Comparison of ENCODE assay signal across 10 mouse cellular contexts in genomic region chr2:157071556-157071955, GRCm38 (mm10). TPM values are rescaled to one million over a fixed set of nuclear protein-coding genes. Genes with fewer than 3 reads are reported as not detected.
DNase-seq lines count a peak whose midpoint lies in the region; ATAC-seq and TF ChIP-seq lines count a peak whose summit lies in the region.
"Had no signal": no experiment of that assay in that cellular context is flagged by ENCODE, and none has a peak within 500 bp of the region (broad histone marks: within the 10 kb centered on the region; RNA-seq: fewer than 3 reads in every experiment).

No protein-coding gene starts in this region.

- no peaks in the 10 kb centered on the region for H3K9me3 ChIP-seq in limb, embryonic 15.5 days

- intact Hi-C loops in left cerebral cortex, postnatal 25 days (cut with DNase I) = no loop called here

- peak; percentile 48 for DNase-seq in kidney, adult 18-20 months
- no peak for DNase-seq in kidney, adult 11 months
- peak; percentile 88 for DNase-seq in heart, postnatal 4 days
- DNase-seq in monocyte, adult 2 months (ENCODE audit: low read depth in 1 of 2, low spot score in 2 of 2) = peak; percentile 34 to 48
- no peak for DNase-seq in left cerebral cortex, postnatal 25 days (ENCODE audit: low spot score in 2 of 2)

- peak overlapping the region; percentile 20; the same call in 1 of the 2 replicates for H3K4me2 ChIP-seq in limb, embryonic 15.5 days

- 31% methylated on average over 2 of the region's 2 CpGs for WGBS in limb, embryonic 15.5 days

- peaks cover 11% of the 10 kb centered on the region; the same call in 1 of the 2 replicates for H3K36me3 ChIP-seq in limb, embryonic 15.5 days

- H3K4me1 ChIP-seq in embryonic fibroblast, embryonic 13.5 days (ENCODE audit: control insufficient read depth, insufficient read depth, low read length) = peaks cover 65% of the 10 kb centered on the region
- peaks cover 93% of the 10 kb centered on the region for H3K4me1 ChIP-seq in limb, embryonic 15.5 days

- no peak overlapping the region for H3K9ac ChIP-seq in limb, embryonic 15.5 days

- no peaks in the 10 kb centered on the region for H3K27me3 ChIP-seq in limb, embryonic 15.5 days

- no peak for TF ChIP-seq POLR2A in embryonic fibroblast, embryonic 13.5 days (IDR thresholded peaks at IDR 0.05; ENCODE audit: low read depth, low read length)

- H3K4me3 ChIP-seq in embryonic fibroblast, embryonic 13.5 days (ENCODE audit: insufficient read depth, low read length) = no peak overlapping the region
- no peak overlapping the region for H3K4me3 ChIP-seq in limb, embryonic 15.5 days

- TF ChIP-seq CTCF in embryonic fibroblast, embryonic 13.5 days (IDR thresholded peaks at IDR 0.05; ENCODE audit: borderline replicate concordance, insufficient read depth, low read length) = no peak

- peak; percentile 14 for ATAC-seq in activated CD4-positive, CD25-positive, alpha-beta regulatory T cell, adult 4 months
- peak; percentile 57; the same call in 1 of the 2 replicates for ATAC-seq in limb, embryonic 15.5 days (ENCODE audit: insufficient number of reproducible peaks, low FRiP score, low TSS enrichment, low read depth)

- peak overlapping the region; percentile 52; the same call in 1 of the 2 replicates for H3K27ac ChIP-seq in embryonic fibroblast, embryonic 13.5 days (ENCODE audit: insufficient read depth, low read length)
- peak overlapping the region; percentile 67 for H3K27ac ChIP-seq in limb, embryonic 15.5 days

RNA-seq across cellular contexts. Expression of gene Soga1, which starts 7.5 kb away (rescaled TPM):
- under 1 TPM in 1 of 2 experiments, not detected in 1; 0.05 TPM for polyA plus RNA-seq in activated CD4-positive, CD25-positive, alpha-beta regulatory T cell, adult 4 months (2017; shearing (Covaris generic))
- 20.2 and 21.8 TPM in 2 replicates for polyA plus RNA-seq in embryonic fibroblast, embryonic 13.5 days (2011; ENCODE audit: insufficient read length, low read depth, missing spikeins)
- 10 to 100 TPM; 36.9 to 39.8 TPM for total RNA-seq in heart, postnatal 4 days (2021)
- 2.3 and 2.9 TPM in 2 replicates for polyA plus RNA-seq in limb, embryonic 15.5 days (2015; fragmentation: Nextera tagmentation; extraction: Ambion mirVana)
- 10 to 100 TPM; 19.8 to 24.6 TPM for total RNA-seq in left cerebral cortex, postnatal 25 days (2021)

RNA-seq across cellular contexts. Expression of gene Tldc2, which starts 15.3 kb away (rescaled TPM):
- polyA plus RNA-seq in activated CD4-positive, CD25-positive, alpha-beta regulatory T cell, adult 4 months (2017; shearing (Covaris generic)) = not detected
- polyA plus RNA-seq in embryonic fibroblast, embryonic 13.5 days (2011; ENCODE audit: insufficient read length, low read depth, missing spikeins) = not detected in 2 replicates
- not detected for total RNA-seq in heart, postnatal 4 days (2021)
- polyA plus RNA-seq in limb, embryonic 15.5 days (2015; fragmentation: Nextera tagmentation; extraction: Ambion mirVana) = not detected in 2 replicates
- not detected for total RNA-seq in left cerebral cortex, postnatal 25 days (2021)
- total RNA-seq: ES-E14; layer of hippocampus, postnatal 10 days had no signal

Comparison
In these comparisons a context has a peak if more than half of its experiments do, and no peak if none do; other contexts are left out.
1. DNase-seq: peak in kidney, adult 18-20 months (single experiment), heart, postnatal 4 days (single experiment) and monocyte, adult 2 months (2 of 2); none in kidney, adult 11 months (single experiment) and left cerebral cortex, postnatal 25 days (0 of 2).